ENCODE assay signal across 13 mouse cellular contexts in genomic region chr19:11977363-11977762, GRCm38 (mm10). TPM values are rescaled to one million over a fixed set of nuclear protein-coding genes. Genes with fewer than 3 reads are reported as not detected.
A peak's percentile ranks its signal among the peaks of the same experiment; 100 is the strongest.
DNase-seq lines count a peak whose midpoint lies in the region; ATAC-seq and TF ChIP-seq lines count a peak whose summit lies in the region.
"Had no signal": no experiment of that assay in that cellular context is flagged by ENCODE, and none has a peak within 500 bp of the region (broad histone marks: within the 10 kb centered on the region; RNA-seq: fewer than 3 reads in every experiment).

No protein-coding gene starts in this region.

- no peaks in the 10 kb centered on the region for H3K4me1 ChIP-seq in kidney, embryonic 16.5 days (ENCODE audit: insufficient read depth, low read length)
- H3K4me1 ChIP-seq in cortical plate, adult 2 months (ENCODE audit: control insufficient read depth, insufficient read depth, low read length), result no peaks in the 10 kb centered on the region
- H3K4me1 ChIP-seq: embryonic facial prominence, embryonic 13.5 days; midbrain, embryonic 10.5 days had no signal

- WGBS in kidney, embryonic 16.5 days, result 77% methylated on average over 5 of the region's 5 CpGs

- no peak overlapping the region for H3K4me2 ChIP-seq in kidney, embryonic 16.5 days (replicated peaks; ENCODE audit: low read depth, low read length)
- H3K4me2 ChIP-seq: embryonic facial prominence, embryonic 13.5 days had no signal

- no peaks in the 10 kb centered on the region for H3K27me3 ChIP-seq in kidney, embryonic 16.5 days (ENCODE audit: insufficient read depth, low read length)
- H3K27me3 ChIP-seq: embryonic facial prominence, embryonic 13.5 days had no signal

- TF ChIP-seq CTCF in cortical plate, adult 2 months (IDR thresholded peaks at IDR 0.05; ENCODE audit: extremely low read depth, insufficient read depth, low read length), result no peak

- DNase-seq in kidney, adult 18-20 months, result peak; percentile 37
- peak; percentile 28 for DNase-seq in adrenal gland, postnatal 10 days
- DNase-seq in kidney, adult 8-10 months, result peak; percentile 42 to 67
- DNase-seq in MN1 (ENCODE audit: low spot score), result no peak
- DNase-seq: cerebellum, postnatal 10 days; liver; thymus, adult 2 months had no signal

- peaks cover 85% of the 10 kb centered on the region for H3K36me3 ChIP-seq in kidney, embryonic 16.5 days (ENCODE audit: insufficient read depth, low read length)

- H3K9me3 ChIP-seq in kidney, embryonic 16.5 days (ENCODE audit: low read length), result no peaks in the 10 kb centered on the region
- H3K9me3 ChIP-seq: embryonic facial prominence, embryonic 13.5 days; midbrain, embryonic 10.5 days had no signal

- H3K4me3 ChIP-seq in kidney, embryonic 16.5 days (ENCODE audit: low read length), result no peak overlapping the region
- no peak overlapping the region for H3K4me3 ChIP-seq in cortical plate, adult 2 months (ENCODE audit: insufficient read depth, low read length)
- H3K4me3 ChIP-seq: embryonic facial prominence, embryonic 13.5 days; midbrain, embryonic 10.5 days had no signal

- H3K9ac ChIP-seq in kidney, embryonic 16.5 days (replicated peaks; ENCODE audit: low read length), result no peak overlapping the region
- H3K9ac ChIP-seq: embryonic facial prominence, embryonic 13.5 days had no signal

- no peak for TF ChIP-seq POLR2A in cortical plate, adult 2 months (IDR thresholded peaks at IDR 0.05; ENCODE audit: extremely low read depth, insufficient read depth, low read length)

- H3K27ac ChIP-seq in kidney, embryonic 16.5 days (ENCODE audit: low read length), result no peak overlapping the region
- 0 out of 2 replicates have a peak overlapping the region, but pooled peaks have one; percentile 14 for H3K27ac ChIP-seq in cortical plate, adult 2 months (ENCODE audit: insufficient read depth, low read length)
- H3K27ac ChIP-seq: embryonic facial prominence, embryonic 13.5 days; midbrain, embryonic 10.5 days had no signal

- no peak for ATAC-seq in kidney, embryonic 16.5 days (ENCODE audit: low FRiP score, low TSS enrichment)
- ATAC-seq in granulocyte monocyte progenitor cell, adult 5-6 weeks (replicated peaks; ENCODE audit: poor library complexity, severe bottlenecking), result no peak
- ATAC-seq: forebrain, embryonic 16.5 days had no signal

RNA-seq across cellular contexts. Expression of gene Osbp, which starts 11.6 kb away (rescaled TPM):
- polyA plus RNA-seq in kidney, embryonic 16.5 days (2015; fragmentation: Nextera tagmentation; extraction: Ambion mirVana), result 4.1 and 4.2 TPM in 2 replicates
- total RNA-seq in adrenal gland, postnatal 10 days (2021), result 10 to 100 TPM; 60.8 to 65.6 TPM
- polyA plus RNA-seq in cortical plate, adult 2 months (2012; rRNA removed), result 36.0 and 37.1 TPM in 2 replicates
- 39.1 and 46.5 TPM in 2 replicates for total RNA-seq in granulocyte monocyte progenitor cell, adult 5-6 weeks (2014; fragmentation: Nextera tagmentation)
- total RNA-seq in granulocyte monocyte progenitor cell, adult 5-6 weeks (2017), result 35.2 and 42.3 TPM in 2 replicates
